In genomic region chr4:26841761-26842160, GRCm38 (mm10) we compare ENCODE assay signal across 12 mouse cellular contexts.
"Had no signal": no experiment of that assay in that cellular context is flagged by ENCODE, and none has a peak within 500 bp of the region (broad histone marks: within the 10 kb centered on the region; RNA-seq: fewer than 3 reads in every experiment).

No protein-coding gene starts in this region.

- DNase-seq: left cerebral cortex, postnatal 4 days; liver; liver, embryonic 13.5 days; liver, postnatal 0 days; lung, adult 18-20 months; lung, adult 2 months; lung, embryonic 14.5 days; lung, postnatal 10 days; lung, postnatal 14 days; lung, postnatal 36 days; lung, postnatal 4 days; midbrain, embryonic 14.5 days had no signal
